Mouse (Mus musculus) cerebellum, adult 2 months (tissue): ENCODE measurements around the gene Gm28042.
A peak's percentile ranks its signal among the peaks of the same experiment; 100 is the strongest.

Experiments used
- CTCF ChIP-seq: fragments of 200-500 bp; IDR thresholded peaks from 2 replicates; pipeline ENCODE4 v1.5.1; 2011; ENCODE audit warnings: low read depth, mild to moderate bottlenecking, control low read depth, low read length, moderate library complexity, borderline replicate concordance; ENCODE audit not compliant: insufficient read depth
- POLR2A ChIP-seq: fragments of 200-500 bp; IDR thresholded peaks from 2 replicates; pipeline ENCODE4 v1.6.1; 2011; ENCODE audit warnings: low read length, control low read depth, borderline replicate concordance; ENCODE audit not compliant: insufficient read depth

DNA sequence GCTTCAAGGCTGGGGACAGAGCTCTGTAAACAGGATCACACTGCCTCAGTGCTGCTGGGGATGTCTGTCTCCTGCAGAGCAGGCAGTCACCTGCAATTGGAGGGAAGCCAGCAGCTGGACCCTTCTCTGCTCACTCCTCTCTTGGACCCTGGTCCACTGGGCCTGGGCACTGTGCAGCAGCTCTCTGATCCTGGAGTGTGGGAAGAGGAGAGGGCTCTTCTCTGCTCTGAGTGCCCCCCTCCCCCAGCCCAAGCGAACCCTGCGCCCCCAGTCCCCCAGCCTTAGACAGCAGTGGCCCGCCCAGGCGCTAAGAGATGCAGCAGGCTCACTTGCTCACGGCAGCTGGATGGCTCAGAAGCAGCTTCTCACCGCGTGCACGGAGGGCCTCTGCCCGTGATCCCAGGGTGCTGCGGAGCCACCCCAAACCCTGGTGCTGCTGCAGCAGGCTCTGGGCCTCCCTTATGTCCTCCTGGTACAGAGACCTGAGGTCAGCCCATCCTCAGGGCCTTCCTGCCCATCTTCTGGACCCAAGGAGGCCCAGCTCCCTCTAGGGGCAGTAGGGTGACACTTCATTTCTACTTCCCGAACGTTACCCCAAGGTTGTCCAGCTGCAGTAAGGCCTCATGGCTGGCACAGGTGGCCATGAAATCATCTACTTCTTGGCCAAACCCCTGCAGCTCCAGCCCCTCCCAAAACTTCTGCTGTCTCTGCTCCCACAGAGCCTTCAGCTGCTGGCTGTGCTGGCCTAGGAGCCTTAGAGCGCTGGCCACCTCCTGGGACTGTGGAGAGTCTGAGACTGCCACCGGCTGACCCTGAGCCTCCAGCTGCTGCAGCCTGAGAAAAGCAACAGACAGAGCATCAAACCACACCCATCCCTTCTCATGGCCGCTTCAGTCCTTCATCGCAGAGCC, 41.5 kb downstream of the Gm28042 start:
- TF ChIP-seq CTCF = peak; percentile 80
- TF ChIP-seq POLR2A = no peak
